Mouse (Mus musculus) right cerebral cortex, postnatal 4 days (tissue): ENCODE data around the gene Mamdc4.

Experiments
- DNase-seq: peaks from one replicate; pipeline ENCODE4 v3.0.0-alpha.2; 2022

The Mamdc4 gene

DNA sequence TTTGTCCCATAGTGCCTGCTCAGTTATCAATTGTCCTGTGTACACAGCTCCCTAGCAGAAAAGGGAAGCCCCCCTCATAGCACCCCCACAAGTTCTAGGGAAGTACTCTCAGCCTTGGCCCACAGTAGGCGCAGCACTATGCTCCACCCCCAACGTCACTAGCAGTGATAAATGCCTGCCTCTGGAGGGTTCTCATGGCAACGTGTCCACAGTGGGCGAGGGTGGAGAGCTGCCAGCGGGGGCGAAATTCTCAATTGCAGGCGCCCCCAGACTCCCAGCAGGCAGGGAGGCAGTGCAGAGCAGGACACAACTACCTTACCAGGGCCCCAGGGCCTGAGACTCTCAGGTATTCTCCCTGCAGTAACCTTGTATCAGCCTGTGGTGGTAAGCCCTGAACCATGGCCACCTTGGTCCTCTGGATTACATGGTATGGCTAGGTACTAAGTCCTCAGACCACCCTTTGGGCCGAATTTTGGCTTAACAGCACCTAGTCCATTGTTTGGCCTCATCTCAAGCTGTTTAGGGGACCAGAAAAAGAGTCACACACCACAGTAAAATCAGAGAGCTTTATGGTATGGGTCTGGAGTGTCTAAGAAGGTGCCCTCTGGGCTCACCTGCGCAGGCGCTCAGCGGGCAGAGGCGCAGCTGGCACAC lies 7.9 kb upstream of the Mamdc4 start:
- DNase-seq, result peak; percentile 75

DNA sequence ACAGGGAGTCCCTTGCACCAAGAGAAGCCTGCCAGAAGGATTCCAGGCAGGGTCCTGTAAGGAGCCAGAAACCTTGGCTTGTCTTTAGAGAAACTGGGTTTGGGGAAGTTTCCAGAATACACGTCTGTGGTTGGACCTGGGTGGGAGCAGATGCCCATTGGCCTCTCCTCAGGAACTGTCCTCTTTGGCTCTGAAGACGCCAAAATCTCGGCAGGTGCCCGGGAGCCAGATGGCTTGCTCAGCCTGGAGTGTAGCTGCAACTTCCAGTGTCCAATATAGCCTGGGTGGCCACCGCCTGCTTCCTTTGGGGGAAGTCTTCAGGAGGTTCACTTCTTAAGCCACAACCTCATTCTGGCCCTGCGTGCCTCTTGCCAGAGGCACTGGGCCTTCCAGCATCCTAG lies 7.3 kb upstream of the Mamdc4 start:
- peak; percentile 40 for DNase-seq

DNA sequence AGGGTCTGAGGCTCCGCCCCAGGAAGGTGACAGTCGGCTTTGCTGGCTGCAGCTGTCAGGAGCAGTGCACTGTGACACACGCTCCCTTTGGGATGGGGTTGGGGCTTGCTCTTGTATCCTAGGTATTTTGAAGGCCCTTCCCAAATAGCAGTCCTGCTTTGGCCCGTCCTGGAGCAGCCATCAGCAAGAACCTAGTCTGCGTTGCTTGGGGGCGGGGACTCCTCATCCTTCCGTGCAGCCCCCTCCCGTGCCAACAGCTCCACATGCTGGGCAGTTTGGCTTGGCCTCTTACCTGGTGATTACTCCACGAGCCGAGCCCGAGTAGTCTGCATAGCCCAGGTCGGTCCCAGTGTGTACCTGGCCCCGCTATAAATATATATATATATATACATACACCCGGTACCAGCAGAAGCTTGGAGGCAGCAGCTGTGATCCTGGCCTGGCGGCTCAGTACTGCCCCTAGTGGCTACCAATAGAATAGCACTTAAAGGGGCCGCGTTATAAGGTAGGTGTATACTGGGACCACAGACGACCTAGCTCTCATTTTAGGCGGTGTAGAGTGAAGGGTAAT lies 6.7 kb upstream of the Mamdc4 start, which contains the start of gene Ajm1:
Gene Ajm1, minus strand, starts transcription at position 464 of the 571 bp plus-strand sequence.
- DNase-seq, result peak; percentile 70

DNA sequence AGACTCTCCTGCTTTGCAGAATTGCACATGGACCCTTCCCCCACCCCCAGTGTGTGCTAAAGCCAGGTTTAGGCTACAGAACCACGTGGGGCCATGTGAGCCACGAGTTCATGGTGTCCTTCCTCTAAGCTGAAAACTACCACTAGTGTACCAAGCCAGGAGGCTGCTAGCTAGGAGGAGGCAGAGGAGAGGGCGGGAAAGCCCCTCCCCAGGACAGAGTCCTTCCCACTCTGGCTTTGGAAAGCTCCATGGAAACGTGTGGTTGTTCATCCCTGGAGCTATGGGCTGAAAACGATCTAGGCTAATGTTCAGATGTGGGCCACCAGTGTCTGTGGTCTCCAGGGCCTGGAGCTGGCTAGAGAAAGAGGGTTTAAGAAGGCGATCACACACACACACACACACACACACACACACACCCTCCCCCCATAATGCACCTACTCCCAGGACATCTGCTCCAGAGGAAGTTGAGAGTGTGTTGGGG lies 6.0 kb upstream of the Mamdc4 start:
- no peak for DNase-seq

DNA sequence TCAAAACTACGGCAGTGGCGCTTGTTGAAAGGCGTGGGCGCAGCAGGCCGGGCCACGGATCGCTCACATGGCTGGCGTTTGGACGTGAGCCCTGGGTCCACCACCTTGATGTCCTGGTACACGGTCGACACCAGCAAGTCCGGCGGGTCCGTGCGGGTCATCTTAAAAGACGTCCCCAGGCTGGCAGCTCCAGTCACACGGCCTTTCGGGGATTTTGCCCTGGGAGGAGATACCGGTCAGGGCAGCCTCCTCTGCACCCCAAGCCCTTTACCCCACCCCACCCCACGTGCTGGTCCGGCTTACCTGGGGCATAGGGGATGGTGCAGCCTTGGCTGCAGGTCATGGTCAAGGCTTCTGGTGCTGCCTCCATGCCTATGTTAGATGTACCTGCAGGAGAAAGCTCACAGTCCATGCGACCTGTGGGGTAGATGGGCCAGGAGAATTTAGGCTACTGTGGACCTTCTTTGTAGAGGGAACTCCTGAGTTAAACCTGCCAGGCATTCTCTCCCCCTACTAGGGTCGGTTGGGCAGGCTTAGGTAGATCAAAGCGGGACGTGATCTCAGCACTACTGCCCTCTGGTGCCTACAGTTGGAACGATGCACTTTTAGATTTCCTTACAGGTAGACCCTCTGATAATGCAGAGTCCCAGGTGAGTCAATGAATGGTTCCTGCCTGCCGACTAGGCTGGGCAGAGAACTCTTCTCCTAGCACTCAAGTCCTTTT lies 5.3 kb upstream of the Mamdc4 start:
- peak; percentile 40 for DNase-seq

DNA sequence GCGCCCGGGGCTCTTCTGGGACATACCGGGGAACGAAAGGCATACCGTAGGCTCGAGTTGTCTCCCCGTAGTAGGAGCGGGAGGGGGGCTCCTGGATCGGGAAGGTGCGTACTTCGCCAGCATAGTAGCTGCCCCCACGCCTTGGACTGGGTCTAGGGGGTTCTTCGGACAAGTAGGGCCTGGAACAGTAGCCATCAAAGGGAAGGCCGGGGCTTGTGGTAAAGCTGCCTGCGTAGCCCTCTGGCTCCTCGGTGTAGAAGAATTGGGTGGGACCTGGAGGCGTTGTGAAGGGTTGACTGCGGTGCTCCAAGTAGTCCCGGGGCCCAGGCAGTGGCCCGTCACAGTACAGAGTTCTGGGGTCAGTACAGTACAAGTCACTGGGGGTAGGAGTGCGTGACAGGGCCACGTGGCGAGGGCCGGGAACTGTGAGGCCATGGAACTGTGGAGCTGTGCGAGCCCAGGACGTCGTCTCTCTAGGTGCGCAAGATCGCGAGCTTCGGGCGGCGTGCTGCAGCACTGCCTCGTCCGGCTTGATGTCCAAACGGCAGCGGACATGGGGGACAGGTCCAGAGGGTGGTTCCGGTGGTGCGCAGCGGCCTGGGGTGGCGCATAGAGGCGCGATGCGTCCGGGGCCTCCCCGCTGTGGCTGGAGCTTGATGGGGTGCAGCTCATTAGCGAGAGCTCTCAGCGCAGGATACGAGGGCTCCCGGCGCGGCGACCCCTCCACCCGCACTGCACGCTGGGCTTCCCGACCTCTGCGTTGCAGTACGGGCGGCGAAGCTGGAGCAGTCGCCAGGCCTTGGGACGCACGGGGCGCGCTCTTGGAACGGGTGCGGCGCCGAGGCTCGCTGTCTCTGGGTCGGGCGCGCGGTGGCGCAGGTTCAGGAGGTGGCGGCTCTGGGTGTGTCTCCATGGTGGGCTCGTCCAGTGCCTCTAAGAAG lies 4.4 kb upstream of the Mamdc4 start:
- DNase-seq, result no peak

DNA sequence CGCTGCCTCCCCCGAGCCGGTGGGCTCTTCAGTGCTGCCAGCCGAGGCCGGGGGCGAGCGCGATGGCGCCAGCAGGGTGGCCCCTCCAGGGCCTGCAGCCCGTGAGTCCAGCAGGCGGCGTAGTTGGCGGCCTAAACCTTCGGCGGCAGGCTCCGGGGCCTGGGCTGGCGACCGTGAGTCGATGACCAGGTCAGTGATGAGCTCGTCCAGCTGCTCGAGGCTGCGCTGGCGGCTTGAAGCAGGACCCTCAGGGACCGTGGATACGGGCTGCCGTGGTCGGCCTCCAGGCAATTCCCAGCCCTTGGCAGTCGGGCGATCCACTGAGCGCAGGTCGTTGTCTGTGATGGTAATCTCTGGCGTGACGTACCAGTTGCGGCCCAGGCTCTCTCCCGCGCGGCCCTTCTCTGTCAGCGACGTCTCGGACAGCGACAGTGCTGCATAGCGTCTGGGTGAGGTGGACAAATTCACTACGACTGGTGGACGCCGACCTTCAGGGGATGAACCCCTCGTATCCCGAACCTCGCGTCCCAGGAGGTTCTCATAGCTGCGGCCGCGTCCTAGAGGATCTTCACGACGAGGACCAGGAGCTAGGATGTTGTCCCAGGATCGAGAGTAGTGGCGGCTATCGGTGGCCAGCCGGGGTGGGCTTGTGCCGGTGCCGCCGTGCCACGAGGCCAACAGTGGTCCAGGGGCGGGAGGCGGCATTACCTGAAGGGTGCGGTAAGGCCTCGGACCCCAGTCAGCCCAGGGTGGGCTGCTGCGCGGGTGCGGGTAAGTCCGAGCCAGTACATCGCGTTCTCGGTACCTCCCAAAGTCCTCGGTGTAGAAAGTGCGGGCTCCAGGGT lies 3.5 kb upstream of the Mamdc4 start:
- no peak for DNase-seq

DNA sequence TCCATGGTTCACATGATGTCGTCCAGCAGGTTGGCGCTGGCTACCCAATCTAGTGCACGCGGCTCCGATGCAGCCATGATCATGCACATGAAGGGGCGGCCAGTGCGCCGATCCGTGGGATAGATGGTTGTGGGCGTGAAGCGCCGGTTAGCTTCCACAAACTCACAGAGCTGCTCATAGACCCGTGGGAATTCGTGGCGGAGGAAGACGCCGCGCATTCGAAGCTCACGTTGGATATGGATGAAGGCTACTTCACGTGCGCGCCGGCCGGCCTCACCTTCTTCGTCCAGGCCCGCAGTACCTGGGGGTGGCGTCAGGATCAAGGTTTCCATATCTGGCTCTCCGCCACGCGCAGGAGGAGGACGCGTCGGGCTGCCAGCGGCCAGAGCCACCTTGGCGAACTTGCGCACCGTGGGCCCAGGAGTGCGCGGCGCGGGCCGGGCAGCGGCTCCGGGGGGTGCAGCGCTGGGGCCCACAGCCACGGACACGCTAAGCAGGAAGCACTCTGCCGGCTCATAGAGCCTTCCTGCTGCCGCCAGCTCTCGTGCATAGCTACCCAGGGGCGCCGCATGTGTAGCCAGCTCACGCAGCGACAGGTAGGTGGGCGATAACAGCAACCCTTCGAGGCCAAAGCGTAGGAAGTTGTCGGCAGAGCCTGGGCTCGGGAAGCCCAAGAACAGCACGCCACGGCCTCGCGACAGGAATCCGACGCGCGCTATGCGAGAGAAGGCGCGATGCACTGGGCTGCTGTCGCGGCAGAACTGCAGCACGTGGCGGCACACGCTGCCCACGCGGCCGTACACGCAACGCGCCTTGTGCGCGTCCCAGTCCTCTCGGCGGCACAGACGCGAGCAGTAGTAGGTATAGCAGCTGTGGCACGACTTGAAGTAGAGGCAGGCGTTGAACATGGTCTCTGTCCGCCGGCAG lies 2.6 kb upstream of the Mamdc4 start:
- peak; percentile 37 for DNase-seq

DNA sequence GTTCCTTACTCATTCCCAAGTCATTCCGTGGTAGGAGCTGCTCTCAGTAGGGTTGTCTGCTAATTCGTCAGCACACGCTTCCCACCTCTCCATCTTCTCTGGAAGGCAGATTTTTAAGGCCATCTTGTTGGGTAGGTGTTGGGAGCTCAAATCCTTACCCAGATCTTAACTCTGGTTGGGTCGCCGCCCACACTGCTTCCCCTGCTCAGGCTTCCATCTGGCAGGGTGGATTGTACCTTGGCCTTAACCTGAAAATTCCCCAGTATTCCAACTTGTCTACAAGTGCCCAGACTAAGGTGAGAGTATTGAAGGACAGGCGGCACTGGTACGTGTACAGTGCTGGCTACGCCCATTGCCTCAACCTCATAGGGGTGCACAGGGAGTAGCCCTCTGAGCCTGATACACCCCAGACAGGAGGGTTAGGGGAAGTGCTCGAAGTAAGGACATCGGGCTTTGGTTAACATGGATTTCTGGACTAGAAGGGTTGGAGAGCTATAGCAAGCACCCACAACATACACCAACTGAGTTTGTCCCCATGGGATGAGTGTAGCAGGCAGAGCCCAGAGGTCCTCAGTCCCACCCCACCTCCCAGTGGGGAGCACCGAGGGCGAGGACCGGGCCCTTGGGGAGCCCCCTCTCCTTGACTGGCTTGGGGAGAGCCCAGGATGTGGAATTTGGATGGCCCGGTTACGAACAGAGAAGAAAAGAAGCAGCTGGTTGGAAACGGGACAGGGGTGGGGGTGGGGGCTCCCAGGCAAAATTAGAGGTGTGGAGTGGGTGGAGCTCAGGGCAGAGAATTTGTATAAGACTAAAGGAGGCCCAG lies 1.6 kb upstream of the Mamdc4 start:
- no peak for DNase-seq

DNA sequence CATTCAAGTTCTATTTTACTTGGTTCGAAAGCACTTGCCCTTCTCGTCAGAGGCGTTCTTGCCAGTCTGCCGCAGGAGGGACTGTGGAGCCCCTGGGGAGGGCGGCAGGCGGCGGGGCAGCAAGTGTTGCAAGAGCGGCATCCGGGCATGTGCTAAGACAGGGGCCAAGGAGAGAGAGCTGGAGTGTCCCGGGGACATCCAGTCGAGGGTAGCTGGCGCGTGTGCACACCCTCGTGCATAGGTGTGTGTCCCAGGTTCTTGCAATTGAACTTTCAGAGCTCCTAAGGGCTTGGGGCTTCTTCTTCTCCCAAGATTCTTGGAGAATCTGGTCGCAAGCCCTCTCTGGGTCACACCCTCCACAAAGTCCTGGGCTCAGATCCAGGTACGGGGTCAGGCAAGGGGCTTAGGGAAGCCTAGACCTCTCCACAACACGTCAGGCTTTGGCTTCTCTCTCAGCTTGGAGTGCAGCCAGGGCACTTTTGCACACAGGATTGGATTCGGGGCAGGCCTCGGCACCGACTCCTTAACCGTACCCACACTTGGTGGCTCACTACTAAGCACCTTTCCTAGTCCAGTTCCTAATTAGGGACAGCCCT lies 885 bp upstream of the Mamdc4 start:
- DNase-seq, result peak; percentile 57

DNA sequence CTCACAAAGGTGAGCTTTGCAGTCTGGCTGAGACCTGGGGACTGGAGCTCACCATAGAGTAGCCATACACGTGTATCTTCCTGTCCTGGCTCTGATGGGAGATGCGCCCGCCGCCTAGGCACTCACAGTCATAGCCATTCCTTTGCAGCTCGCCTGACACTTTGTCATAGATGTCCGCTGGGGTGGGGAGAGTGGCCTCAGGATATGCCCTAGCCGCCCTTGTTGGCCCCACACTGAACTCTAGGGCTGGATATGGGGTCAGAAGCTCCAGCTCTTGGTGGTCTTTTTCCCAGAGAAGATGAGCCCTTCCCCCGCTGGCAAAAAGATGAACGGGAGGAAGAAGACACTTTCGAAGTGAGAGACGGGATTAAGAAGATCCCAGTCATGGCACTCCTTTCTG lies 509 bp downstream of the Mamdc4 start:
- no peak for DNase-seq

DNA sequence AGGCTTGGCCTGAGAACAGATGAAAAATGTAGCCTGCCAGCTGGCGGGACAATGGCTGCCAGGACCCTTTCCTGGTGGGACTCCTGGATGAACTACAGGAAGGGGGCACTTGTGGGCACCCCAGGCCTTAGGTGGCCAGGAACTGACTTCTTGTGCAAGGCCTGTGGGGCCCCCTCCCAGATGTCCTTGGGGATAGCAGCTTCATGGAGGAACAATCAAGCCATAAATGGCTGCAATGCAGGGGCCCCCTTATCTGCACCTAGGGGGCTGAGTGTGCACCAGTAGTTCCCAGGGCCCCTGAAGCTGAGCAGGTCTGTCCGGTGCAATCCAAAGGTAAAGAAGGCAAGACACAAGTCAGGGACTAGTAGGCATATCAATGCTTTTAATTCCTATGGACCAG lies 1.6 kb downstream of the Mamdc4 start:
- no peak for DNase-seq

DNA sequence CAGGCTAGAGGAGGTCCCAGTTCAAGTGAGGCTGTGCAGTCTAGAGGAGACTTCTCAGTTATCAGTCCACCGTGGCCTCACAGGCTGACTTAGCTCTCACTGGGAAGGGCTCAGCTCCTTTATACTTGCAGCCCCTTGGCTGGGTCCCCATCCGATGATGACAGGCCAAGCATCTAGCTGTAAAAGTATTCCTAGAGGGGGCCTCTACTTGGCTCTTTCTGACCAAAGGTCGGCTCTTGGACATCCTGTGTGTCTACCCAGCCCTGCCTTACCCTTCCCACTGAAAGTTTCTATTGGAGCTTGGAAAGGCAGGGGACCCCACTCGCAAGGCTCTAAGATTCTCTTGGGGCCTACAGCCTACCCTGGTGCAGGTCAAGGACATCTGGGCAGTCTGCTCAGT lies 3.4 kb downstream of the Mamdc4 start:
- no peak for DNase-seq

DNA sequence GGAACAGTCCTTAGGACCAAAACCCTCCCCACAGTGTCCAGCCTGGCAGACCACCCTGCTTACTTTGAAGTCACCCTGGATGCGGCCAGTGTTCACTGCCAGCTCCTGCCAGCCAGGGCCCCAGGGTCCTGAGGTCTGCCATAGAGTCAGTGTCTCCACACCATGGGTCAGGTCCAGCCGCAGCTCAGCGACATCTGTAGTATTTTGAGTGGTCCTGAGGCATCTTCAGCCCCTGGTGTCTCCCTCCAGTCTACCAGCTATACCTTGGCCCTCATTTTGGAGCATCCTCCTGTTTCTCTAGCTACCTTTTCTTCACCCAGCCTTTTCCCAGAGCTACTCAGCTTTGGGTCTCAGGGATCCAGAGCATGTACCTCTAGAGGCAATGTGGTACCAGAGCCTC lies 5.3 kb downstream of the Mamdc4 start:
- no peak for DNase-seq

DNA sequence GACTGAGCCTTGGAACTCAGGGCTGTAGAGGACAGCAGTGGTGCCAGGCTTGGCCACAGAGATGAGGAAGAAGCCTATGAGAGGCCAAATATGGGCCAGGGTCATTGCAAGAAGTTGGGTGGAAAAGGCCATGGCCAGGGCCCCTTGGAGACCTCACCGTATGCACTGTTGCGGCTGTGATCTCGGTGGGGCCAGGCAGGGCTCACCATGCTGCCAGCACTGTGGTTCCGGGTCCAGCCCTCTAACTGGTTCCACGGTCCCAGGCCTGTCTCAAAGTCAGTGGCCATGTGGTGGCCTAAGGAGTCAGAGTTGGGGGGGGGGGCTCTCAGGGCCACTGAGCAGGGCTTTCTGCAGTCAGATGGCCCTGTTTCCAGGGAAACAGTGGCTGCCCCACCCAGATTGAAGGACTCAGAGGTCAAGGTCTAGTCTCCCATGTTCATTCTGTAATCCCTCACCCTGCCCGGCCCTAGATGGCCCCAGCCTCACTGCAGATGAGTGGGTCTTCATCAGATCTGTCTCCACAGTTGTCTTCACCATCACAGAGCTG lies 6.1 kb downstream of the Mamdc4 start:
- DNase-seq, result no peak

DNA sequence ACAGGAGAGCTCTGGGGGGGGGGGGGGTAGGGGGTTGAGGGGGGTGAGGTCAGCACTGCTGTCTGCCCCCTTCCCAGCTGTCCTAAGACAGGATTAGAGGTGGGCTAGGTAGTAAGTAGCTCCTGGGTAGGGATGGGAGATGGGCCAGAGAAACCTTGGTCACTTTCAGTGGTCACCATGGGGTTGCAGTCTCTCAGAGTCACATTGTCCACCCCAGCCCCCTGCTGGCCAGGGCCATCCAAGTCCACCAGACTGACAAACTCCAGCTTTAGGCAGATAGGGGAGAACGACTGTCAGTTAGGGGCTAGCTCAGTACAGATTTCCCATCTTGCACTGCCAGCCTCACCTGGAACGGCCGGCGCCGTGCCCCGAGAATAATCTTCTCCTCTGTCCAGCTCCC lies 8.1 kb downstream of the Mamdc4 start:
- no peak for DNase-seq

DNA sequence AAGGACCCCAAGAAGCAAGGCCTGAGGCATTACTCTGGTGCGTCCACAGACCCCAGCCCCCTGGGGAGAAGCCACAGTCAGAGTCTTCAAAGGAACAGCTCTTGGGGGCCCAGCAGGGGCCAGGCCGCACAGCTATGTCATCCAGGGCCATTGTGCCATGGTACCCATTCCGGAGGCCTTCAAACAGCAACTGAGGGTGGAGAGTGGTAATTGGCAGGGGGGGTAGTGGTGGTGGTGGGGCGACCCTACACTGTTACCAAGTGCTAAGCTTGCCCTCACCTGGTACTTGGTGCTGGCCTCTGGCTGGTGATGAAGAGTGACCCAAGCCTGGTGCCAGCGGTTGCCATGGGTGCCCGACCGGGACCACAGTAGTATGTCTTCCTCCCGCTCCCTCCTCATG lies 8.9 kb downstream of the Mamdc4 start:
- no peak for DNase-seq

DNA sequence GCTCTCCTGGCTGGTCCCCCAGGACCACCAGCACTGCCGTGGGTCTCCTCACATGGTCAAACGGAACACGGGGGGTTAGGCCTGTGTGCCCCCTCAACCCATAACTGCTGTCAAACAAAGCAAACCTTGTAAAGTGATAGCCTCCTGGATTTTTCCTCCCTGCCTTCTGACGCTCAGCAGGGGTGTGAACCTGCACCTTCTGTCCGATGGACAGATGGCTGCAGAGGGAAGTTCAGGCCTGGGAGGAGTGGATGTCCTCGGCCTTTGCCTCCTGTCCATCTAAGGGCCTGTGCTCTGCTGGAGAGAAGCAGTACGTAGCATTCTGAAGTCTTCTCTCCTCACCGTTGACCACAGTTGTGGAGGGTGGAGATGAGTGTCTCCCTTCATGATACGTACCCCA lies 12.7 kb downstream of the Mamdc4 start:
- DNase-seq, result peak; percentile 1

DNA sequence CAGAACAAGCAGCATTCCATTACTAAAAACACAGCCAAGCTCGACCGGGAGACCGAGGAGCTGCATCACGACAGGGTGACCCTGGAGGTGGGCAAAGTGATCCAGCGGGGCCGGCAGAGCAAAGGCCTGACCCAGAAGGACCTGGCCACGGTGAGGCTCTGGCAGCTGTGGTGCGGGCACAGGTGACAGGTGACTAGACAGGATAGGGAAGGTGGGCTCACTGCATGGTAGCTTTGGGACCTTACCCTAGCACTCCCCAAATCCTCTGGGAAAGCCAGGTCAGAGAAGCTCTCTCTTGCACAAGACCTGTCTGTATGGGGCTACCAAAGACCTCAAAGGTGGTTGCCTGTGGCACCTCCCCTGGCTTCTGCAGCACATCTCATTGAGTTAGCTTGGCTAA lies 14.1 kb downstream of the Mamdc4 start:
- DNase-seq, result no peak
